Mouse (Mus musculus) G1E (cell line): ENCODE results near the gene Zfp982.

ENCODE experiments used
- CTCF ChIP-seq: IDR thresholded peaks from 2 replicates; pipeline ENCODE4 v1.5.1; 2012; ENCODE audit warnings: low read depth, low read length, inconsistent platforms, mixed read lengths
- GATA1 ChIP-seq: IDR thresholded peaks from 2 replicates; pipeline ENCODE4 v1.6.1; 2012; ENCODE audit warnings: borderline replicate concordance, low read length, inconsistent platforms, mixed read lengths
- POLR2AphosphoS5 ChIP-seq: IDR thresholded peaks from 2 replicates; pipeline ENCODE4 v1.6.1; 2012; ENCODE audit warnings: low read depth, low read length, inconsistent platforms; ENCODE audit not compliant: insufficient replicate concordance

DNA sequence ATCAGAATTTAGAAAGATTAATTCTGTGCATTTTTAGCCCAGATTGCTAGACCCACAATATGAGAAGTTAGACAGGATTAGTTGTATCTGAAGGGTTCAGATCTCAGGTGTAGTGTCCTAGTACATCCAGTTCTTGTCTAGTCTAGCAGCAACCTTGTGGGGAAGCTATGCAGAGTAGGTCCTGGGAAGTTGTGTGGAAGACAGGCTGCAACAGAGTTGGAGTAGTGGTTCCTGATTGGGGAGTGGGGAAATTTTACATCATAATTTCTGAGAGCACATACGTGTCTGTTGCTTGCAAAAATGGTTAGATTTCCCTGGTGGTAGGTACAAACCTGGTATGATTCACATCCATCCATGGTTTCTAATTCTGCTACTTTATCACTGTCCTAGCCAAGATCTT, 32.9 kb downstream of the Zfp982 start:
- TF ChIP-seq GATA1 (no peak), CTCF (no peak), POLR2AphosphoS5 (no peak)
